Mouse (Mus musculus) heart, embryonic 15.5 days (tissue): ENCODE measurements around the gene Hnrnpul1. TPM values are rescaled to one million over a fixed set of nuclear protein-coding genes. Genes with fewer than 3 reads are reported as not detected.
A peak's percentile ranks its signal among the peaks of the same experiment; 100 is the strongest.
"Not testable (repeated sequence)": the region's sequence is repeated elsewhere in the genome, so short reads cannot be mapped to it uniquely, and the experiment has no call there.

Source experiments
- ATAC-seq: fragments of 200-750 bp; cut with Nextera tagmentation; replicated peaks from 2 replicates; pipeline ENCODE4 v1.8.0; 2017; ENCODE audit warnings: low read depth, moderate TSS enrichment; ENCODE audit not compliant: insufficient number of reproducible peaks, insufficient read depth, low FRiP score
- H3K27ac ChIP-seq: fragments of 300-500 bp; sonication (generic); 2 replicates; pipeline ENCODE4 v1.5.1; 2015; ENCODE audit warnings: mild to moderate bottlenecking, inconsistent platforms
- H3K27me3 ChIP-seq: fragments of 300-500 bp; sonication (generic); 2 replicates; pipeline ENCODE4 v1.6.1; 2015; ENCODE audit warnings: inconsistent platforms
- H3K36me3 ChIP-seq: fragments of 300-500 bp; sonication (generic); 2 replicates; pipeline ENCODE4 v1.6.1; 2015; ENCODE audit warnings: mild to moderate bottlenecking, inconsistent platforms
- H3K4me1 ChIP-seq: fragments of 300-500 bp; sonication (generic); replicated peaks from 2 replicates; pipeline ENCODE4 v1.6.1; 2015; ENCODE audit warnings: inconsistent platforms
- H3K4me2 ChIP-seq: fragments of 300-500 bp; sonication (generic); 2 replicates; pipeline ENCODE4 v1.6.1; 2015; ENCODE audit warnings: inconsistent platforms, mild to moderate bottlenecking, moderate library complexity
- H3K4me3 ChIP-seq: fragments of 300-500 bp; sonication (generic); 2 replicates; pipeline ENCODE4 v1.5.1; 2015; ENCODE audit warnings: mild to moderate bottlenecking, inconsistent platforms
- H3K9ac ChIP-seq: fragments of 300-500 bp; sonication (generic); 2 replicates; pipeline ENCODE4 v1.6.1; 2015; ENCODE audit warnings: mild to moderate bottlenecking, inconsistent platforms
- H3K9me3 ChIP-seq: fragments of 300-500 bp; sonication (generic); replicated peaks from 2 replicates; pipeline ENCODE4 v1.6.1; 2016; ENCODE audit warnings: inconsistent platforms
- WGBS: fragments of 180-500 bp; shearing (Covaris S2); methylation state at CpG from one replicate; pipeline ENCODE4 v1.1.7; 2015; ENCODE audit warnings: mixed read lengths; 5-methylcytosine and 5-hydroxymethylcytosine counted together
- polyA plus RNA-seq: library from polyadenylated mRNA; unstranded; fragments of >200 nt; fragmentation: Nextera tagmentation; extraction: Ambion mirVana; gene quantifications from 2 replicates; pipeline ENCODE4 v1.2.1, GENCODE M21; 2015

Gene Hnrnpul1
- polyA plus RNA-seq, result 35.4 and 39.9 TPM in 2 replicates

GRCm38 (mm10) chr7:25754738-25755467 lies at the start of gene Hnrnpul1:
Hnrnpul1 (minus strand) TSS chr7:25754757.
- peak; percentile 92 for ATAC-seq
- WGBS, result 0% methylated on average over 55 of the region's 55 CpGs
- H3K4me1 ChIP-seq, result peaks cover 26% of the 10 kb centered on the region
- H3K27me3 ChIP-seq, result no peaks in the 10 kb centered on the region
- no peaks in the 10 kb centered on the region for H3K9me3 ChIP-seq
- peak within 1 kb of the TSS; percentile 99 for H3K27ac ChIP-seq
- H3K9ac ChIP-seq, result peak within 1 kb of the TSS; percentile 98
- H3K4me2 ChIP-seq, result peak within 1 kb of the TSS; percentile 93
- peaks cover 8% of the 10 kb centered on the region for H3K36me3 ChIP-seq
- peak within 1 kb of the TSS; percentile 96 for H3K4me3 ChIP-seq

- Histone ChIP-seq H3K27ac (peak overlapping the region; percentile 80), H3K36me3 (no peaks in the 10 kb centered on the region), H3K9me3 (no peaks in the 10 kb centered on the region; the same call in 1 of the 2 replicates), H3K27me3 (no peaks in the 10 kb centered on the region), H3K4me3 (no peak overlapping the region), H3K9ac (no peak overlapping the region), H3K4me2 (no peak overlapping the region), H3K4me1 (peaks cover 22% of the 10 kb centered on the region)
- no peak for ATAC-seq
- WGBS, result 64% methylated on average over 13 of the region's 13 CpGs
These were observed 48.9 kb upstream of the Hnrnpul1 start for GRCm38 (mm10) chr7:25803460-25803859.

- Histone ChIP-seq H3K27me3 (no peaks in the 10 kb centered on the region), H3K4me1 (peaks cover 22% of the 10 kb centered on the region), H3K4me2 (peak overlapping the region; percentile 58), H3K4me3 (peak overlapping the region; percentile 30), H3K9me3 (no peaks in the 10 kb centered on the region; the same call in 1 of the 2 replicates), H3K9ac (0 out of 2 replicates have a peak overlapping the region, but pooled peaks have one; percentile 8), H3K36me3 (no peaks in the 10 kb centered on the region), H3K27ac (peak overlapping the region; percentile 80)
- ATAC-seq, result peak; percentile 77
- 15% methylated on average over 24 of the region's 24 CpGs for WGBS
These were observed 47.9 kb upstream of the Hnrnpul1 start for GRCm38 (mm10) chr7:25802241-25803125.

- H3K9ac ChIP-seq, result no peak overlapping the region
- H3K4me1 ChIP-seq, result peaks cover 22% of the 10 kb centered on the region
- WGBS, result 86% methylated on average over 6 of the region's 6 CpGs
- no peaks in the 10 kb centered on the region for H3K27me3 ChIP-seq
- no peaks in the 10 kb centered on the region; the same call in 1 of the 2 replicates for H3K9me3 ChIP-seq
- no peak overlapping the region for H3K4me2 ChIP-seq
- H3K36me3 ChIP-seq, result no peaks in the 10 kb centered on the region
- ATAC-seq, result no peak
- H3K27ac ChIP-seq, result no peak overlapping the region
- no peak overlapping the region for H3K4me3 ChIP-seq
These were observed 46.5 kb upstream of the Hnrnpul1 start for GRCm38 (mm10) chr7:25801031-25801430.

- 74% methylated on average over 1 of the region's 1 CpGs for WGBS
- Histone ChIP-seq H3K27ac (no peak overlapping the region), H3K27me3 (no peaks in the 10 kb centered on the region), H3K4me2 (no peak overlapping the region), H3K9ac (no peak overlapping the region), H3K4me1 (peaks cover 15% of the 10 kb centered on the region), H3K4me3 (no peak overlapping the region), H3K36me3 (no peaks in the 10 kb centered on the region), H3K9me3 (no peaks in the 10 kb centered on the region; the same call in 1 of the 2 replicates)
- no peak for ATAC-seq
These were observed 44.8 kb upstream of the Hnrnpul1 start for GRCm38 (mm10) chr7:25799369-25799768.

- no peak for ATAC-seq
- H3K27ac ChIP-seq, result no peak overlapping the region
- WGBS, result 89% methylated on average over 2 of the region's 2 CpGs
These were observed 44.0 kb upstream of the Hnrnpul1 start for GRCm38 (mm10) chr7:25798540-25798939.

GRCm38 (mm10) chr7:25794775-25795174 lies 40.2 kb upstream of the Hnrnpul1 start:
- H3K36me3 ChIP-seq, result no peaks in the 10 kb centered on the region
- no peak for ATAC-seq
- no peaks in the 10 kb centered on the region for H3K4me1 ChIP-seq
- H3K9ac ChIP-seq, result no peak overlapping the region
- H3K4me2 ChIP-seq, result no peak overlapping the region
- H3K27me3 ChIP-seq, result no peaks in the 10 kb centered on the region
- no peak overlapping the region for H3K27ac ChIP-seq
- no peaks in the 10 kb centered on the region; the same call in 1 of the 2 replicates for H3K9me3 ChIP-seq
- H3K4me3 ChIP-seq, result no peak overlapping the region
- 83% methylated on average over 8 of the region's 8 CpGs for WGBS

More at GRCm38 (mm10) chr7:25798540-25798939, 44.0 kb upstream of the Hnrnpul1 start:
- Histone ChIP-seq H3K4me1 (peaks cover 15% of the 10 kb centered on the region), H3K4me2 (no peak overlapping the region), H3K9ac (no peak overlapping the region), H3K4me3 (no peak overlapping the region), H3K9me3 (no peaks in the 10 kb centered on the region; the same call in 1 of the 2 replicates), H3K36me3 (no peaks in the 10 kb centered on the region), H3K27me3 (no peaks in the 10 kb centered on the region)

- Histone ChIP-seq H3K9me3 (no peaks in the 10 kb centered on the region; the same call in 1 of the 2 replicates), H3K27me3 (no peaks in the 10 kb centered on the region), H3K4me1 (peaks cover 8% of the 10 kb centered on the region), H3K9ac (no peak overlapping the region), H3K4me2 (no peak overlapping the region), H3K27ac (no peak overlapping the region), H3K4me3 (no peak overlapping the region), H3K36me3 (no peaks in the 10 kb centered on the region)
- ATAC-seq, result no peak
- WGBS, result 40% methylated on average over 3 of the region's 3 CpGs
These were observed 39.1 kb upstream of the Hnrnpul1 start for GRCm38 (mm10) chr7:25793679-25794078.

GRCm38 (mm10) chr7:25792966-25793365 lies 38.4 kb upstream of the Hnrnpul1 start:
- H3K27ac ChIP-seq, H3K27me3 ChIP-seq, H3K4me2 ChIP-seq, ATAC-seq, H3K36me3 ChIP-seq, H3K9me3 ChIP-seq, H3K4me3 ChIP-seq, H3K9ac ChIP-seq: not testable (repeated sequence)
- peaks cover 16% of the 10 kb centered on the region for H3K4me1 ChIP-seq
- 54% methylated on average over 9 of the region's 9 CpGs for WGBS

- WGBS, result 58% methylated on average over 8 of the region's 8 CpGs
- Histone ChIP-seq H3K27me3 (no peaks in the 10 kb centered on the region), H3K36me3 (no peaks in the 10 kb centered on the region), H3K4me3 (no peak overlapping the region), H3K4me2 (no peak overlapping the region), H3K9me3 (no peaks in the 10 kb centered on the region), H3K27ac (no peak overlapping the region), H3K4me1 (peaks cover 31% of the 10 kb centered on the region), H3K9ac (no peak overlapping the region)
- no peak for ATAC-seq
These were observed 36.1 kb upstream of the Hnrnpul1 start for GRCm38 (mm10) chr7:25790615-25791014.

GRCm38 (mm10) chr7:25789129-25789440 lies 34.5 kb upstream of the Hnrnpul1 start:
- Histone ChIP-seq H3K9me3 (no peaks in the 10 kb centered on the region), H3K36me3 (no peaks in the 10 kb centered on the region), H3K4me2 (peak overlapping the region; percentile 88), H3K4me3 (peak overlapping the region; percentile 59), H3K9ac (no peak overlapping the region), H3K27ac (0 out of 2 replicates have a peak overlapping the region, but pooled peaks have one; percentile 66), H3K27me3 (no peaks in the 10 kb centered on the region), H3K4me1 (peaks cover 31% of the 10 kb centered on the region)
- 21% methylated on average over 3 of the region's 3 CpGs for WGBS
- no peak for ATAC-seq
